Mouse (Mus musculus) stomach, embryonic 14.5 days (tissue): ENCODE results near the gene Syce1. TPM values are rescaled to one million over a fixed set of nuclear protein-coding genes. Genes with fewer than 3 reads are reported as not detected.

Experiments used
- ATAC-seq: fragments of 200-750 bp; cut with Nextera tagmentation; 2 replicates; pipeline ENCODE4 v1.8.0; 2017; ENCODE audit warnings: low read depth, moderate TSS enrichment; ENCODE audit not compliant: insufficient number of reproducible peaks, insufficient read depth, low FRiP score
- H3K27ac ChIP-seq: fragments of 300-500 bp; sonication (generic); 2 replicates; pipeline ENCODE4 v1.5.1; 2014; ENCODE audit warnings: mild to moderate bottlenecking, low read length, moderate library complexity, mixed read lengths
- H3K27me3 ChIP-seq: fragments of 300-500 bp; sonication (generic); 2 replicates; pipeline ENCODE4 v1.6.1; 2014; ENCODE audit warnings: low read length, control low read depth, mixed read lengths; ENCODE audit not compliant: control insufficient read depth, insufficient read depth
- H3K36me3 ChIP-seq: fragments of 300-500 bp; sonication (generic); 2 replicates; pipeline ENCODE4 v1.6.1; 2014; ENCODE audit warnings: mild to moderate bottlenecking, control low read depth, low read length, moderate library complexity, mixed read lengths; ENCODE audit not compliant: control insufficient read depth, insufficient read depth
- H3K4me1 ChIP-seq: fragments of 300-500 bp; sonication (generic); 2 replicates; pipeline ENCODE4 v1.6.1; 2014; ENCODE audit warnings: low read length, control low read depth, mixed read lengths; ENCODE audit not compliant: control insufficient read depth, insufficient read depth
- H3K4me2 ChIP-seq: fragments of 300-500 bp; sonication (generic); replicated peaks from 2 replicates; pipeline ENCODE4 v1.6.1; 2014; ENCODE audit warnings: low read depth, low read length, control low read depth
- H3K4me3 ChIP-seq: fragments of 300-500 bp; sonication (generic); 2 replicates; pipeline ENCODE4 v1.5.1; 2014; ENCODE audit warnings: low read depth, low read length, control low read depth
- H3K9ac ChIP-seq: fragments of 300-500 bp; sonication (generic); replicated peaks from 2 replicates; pipeline ENCODE4 v1.6.1; 2014; ENCODE audit warnings: low read depth, mild to moderate bottlenecking, control low read depth, low read length, moderate library complexity, mixed read lengths
- H3K9me3 ChIP-seq: fragments of 300-500 bp; sonication (generic); 2 replicates; pipeline ENCODE4 v1.6.1; 2016; ENCODE audit warnings: low read depth, low read length, control low read depth; ENCODE audit not compliant: control insufficient read depth
- WGBS: fragments of 180-500 bp; shearing (Covaris S2); extraction: QIAGEN DNeasy Blood & Tissue Kit; methylation state at CpG from one replicate; pipeline ENCODE4 v1.1.7; 2014; 5-methylcytosine and 5-hydroxymethylcytosine counted together
- polyA plus RNA-seq: library from polyadenylated mRNA; unstranded; fragments of >200 nt; fragmentation: Nextera tagmentation; extraction: Ambion mirVana; gene quantifications from 2 replicates; pipeline ENCODE4 v1.2.1, GENCODE M21; 2014

Syce1 gene
- polyA plus RNA-seq, 1 experiment from 2014 or later = 0.27 TPM

GRCm38 (mm10) chr7:140822731-140823130 is 35.1 kb upstream of the Syce1 start:
- no peaks in the 10 kb centered on the region for H3K36me3 ChIP-seq
- 90% methylated on average over 4 of the region's 4 CpGs for WGBS
- no peaks in the 10 kb centered on the region for H3K4me1 ChIP-seq
- H3K9me3 ChIP-seq = no peaks in the 10 kb centered on the region
- H3K27me3 ChIP-seq = no peaks in the 10 kb centered on the region
- H3K27ac ChIP-seq = no peak overlapping the region
- ATAC-seq = no peak
- H3K9ac ChIP-seq = no peak overlapping the region
- H3K4me3 ChIP-seq = no peak overlapping the region
- H3K4me2 ChIP-seq = no peak overlapping the region

DNA sequence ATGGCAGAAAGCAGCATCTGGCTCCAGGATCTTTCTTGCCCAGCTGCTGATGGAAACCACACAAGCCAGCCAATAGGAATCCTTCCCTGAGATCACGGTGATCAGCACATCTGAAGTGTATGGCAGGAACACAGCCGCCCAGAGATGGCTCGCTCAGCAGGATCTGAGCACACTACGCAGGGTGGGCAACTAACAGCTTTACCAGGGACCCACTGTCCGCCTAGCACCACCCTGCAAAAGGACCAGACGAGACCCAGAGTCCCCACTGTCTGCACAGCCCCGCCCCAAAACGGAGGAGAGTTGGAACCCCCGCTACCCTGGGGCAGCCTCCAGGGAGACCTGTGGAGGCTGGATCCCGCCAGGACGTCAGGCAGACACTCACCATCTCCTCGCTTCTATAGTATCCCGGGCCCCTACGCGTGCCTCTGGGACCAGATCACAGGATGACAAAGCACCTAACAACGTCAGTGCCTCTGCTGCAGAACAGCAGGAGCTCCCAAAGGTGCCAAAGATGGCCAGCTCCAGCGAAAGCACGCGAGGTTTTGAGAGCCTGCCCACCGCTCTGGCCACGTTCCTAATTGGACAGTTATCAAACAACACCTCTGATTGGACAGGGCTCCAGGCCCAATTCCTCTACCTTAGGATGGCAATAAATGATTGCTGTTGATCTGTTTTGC is 34.1 kb upstream of the Syce1 start, which contains the start of gene Zfp941:
Zfp941 (minus strand) TSS at position 526 of the 677 bp plus-strand sequence.
- Histone ChIP-seq H3K27ac (0 out of 2 replicates have a peak within 1 kb of the TSS, but pooled peaks have one; percentile 4), H3K4me2 (peak within 1 kb of the TSS; percentile 74), H3K9ac (peak within 1 kb of the TSS; percentile 30; the same call in 1 of the 2 replicates), H3K9me3 (no peaks in the 10 kb centered on the region), H3K27me3 (no peaks in the 10 kb centered on the region), H3K4me1 (no peaks in the 10 kb centered on the region), H3K4me3 (peak within 1 kb of the TSS; percentile 37), H3K36me3 (no peaks in the 10 kb centered on the region)
- WGBS = 1% methylated on average over 21 of the region's 21 CpGs
- ATAC-seq = peak; percentile 63; the same call in 1 of the 2 replicates

DNA sequence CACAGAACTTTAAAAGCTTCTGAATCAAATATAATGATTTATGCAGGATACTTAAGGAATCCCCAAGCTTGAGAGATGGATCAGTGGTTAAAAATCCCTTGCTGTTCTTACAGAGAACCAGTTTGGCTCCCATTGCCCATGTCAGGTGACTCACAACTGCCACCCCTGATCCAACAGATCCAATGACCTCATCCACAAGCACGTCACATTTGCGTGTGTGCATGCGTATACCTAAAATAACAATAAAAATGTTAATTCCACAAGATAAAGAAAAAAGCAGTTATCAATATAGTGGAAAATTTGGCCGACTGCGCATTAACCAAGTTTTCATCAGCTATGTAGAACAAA is 33.6 kb upstream of the Syce1 start:
- H3K9me3 ChIP-seq = no peaks in the 10 kb centered on the region
- H3K27ac ChIP-seq = no peak overlapping the region
- H3K4me1 ChIP-seq = no peaks in the 10 kb centered on the region
- H3K36me3 ChIP-seq = no peaks in the 10 kb centered on the region
- no peaks in the 10 kb centered on the region for H3K27me3 ChIP-seq
- peak overlapping the region; percentile 30; the same call in 1 of the 2 replicates for H3K9ac ChIP-seq
- ATAC-seq = no peak
- peak overlapping the region; percentile 37 for H3K4me3 ChIP-seq
- WGBS = 45% methylated on average over 5 of the region's 5 CpGs
- H3K4me2 ChIP-seq = peak overlapping the region; percentile 74

- H3K4me1 ChIP-seq = no peaks in the 10 kb centered on the region
- no peaks in the 10 kb centered on the region for H3K36me3 ChIP-seq
- H3K9me3 ChIP-seq = no peaks in the 10 kb centered on the region
- H3K4me2 ChIP-seq = no peak overlapping the region
- no peak overlapping the region for H3K27ac ChIP-seq
- ATAC-seq = no peak
- H3K4me3 ChIP-seq = no peak overlapping the region
- 66% methylated on average over 4 of the region's 4 CpGs for WGBS
- no peaks in the 10 kb centered on the region for H3K27me3 ChIP-seq
- no peak overlapping the region for H3K9ac ChIP-seq
Measured at GRCm38 (mm10) chr7:140820173-140820572, 32.5 kb upstream of the Syce1 start.

DNA sequence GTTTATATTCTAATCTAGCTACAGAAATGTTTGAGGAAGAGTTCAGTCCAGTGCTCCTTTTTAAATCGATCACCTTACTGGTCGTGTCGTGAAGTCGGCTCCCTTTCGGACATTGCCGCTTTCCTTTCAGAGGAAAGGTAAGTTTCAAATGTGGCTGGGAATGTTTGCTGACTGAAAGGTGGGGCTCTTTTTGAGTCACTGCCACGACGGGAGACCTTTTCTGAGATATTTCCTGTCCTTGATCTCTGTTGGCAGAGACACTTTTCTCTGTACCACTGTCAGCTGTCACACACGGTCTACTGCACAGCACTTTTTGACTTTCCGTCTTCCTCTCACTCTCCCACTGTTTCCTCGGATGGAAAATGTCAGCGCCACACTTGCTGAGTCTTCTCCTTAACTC is 25.2 kb upstream of the Syce1 start:
- Histone ChIP-seq H3K4me2 (no peak overlapping the region), H3K9ac (no peak overlapping the region), H3K36me3 (no peaks in the 10 kb centered on the region; the same call in 1 of the 2 replicates), H3K4me3 (no peak overlapping the region), H3K27ac (no peak overlapping the region), H3K9me3 (no peaks in the 10 kb centered on the region), H3K27me3 (no peaks in the 10 kb centered on the region), H3K4me1 (no peaks in the 10 kb centered on the region)
- WGBS = 91% methylated on average over 12 of the region's 12 CpGs
- ATAC-seq = no peak

- Histone ChIP-seq H3K4me3 (no peak overlapping the region), H3K36me3 (no peaks in the 10 kb centered on the region; the same call in 1 of the 2 replicates)
- 89% methylated on average over 13 of the region's 13 CpGs for WGBS
Measured at GRCm38 (mm10) chr7:140811714-140812113, 24.1 kb upstream of the Syce1 start.

DNA sequence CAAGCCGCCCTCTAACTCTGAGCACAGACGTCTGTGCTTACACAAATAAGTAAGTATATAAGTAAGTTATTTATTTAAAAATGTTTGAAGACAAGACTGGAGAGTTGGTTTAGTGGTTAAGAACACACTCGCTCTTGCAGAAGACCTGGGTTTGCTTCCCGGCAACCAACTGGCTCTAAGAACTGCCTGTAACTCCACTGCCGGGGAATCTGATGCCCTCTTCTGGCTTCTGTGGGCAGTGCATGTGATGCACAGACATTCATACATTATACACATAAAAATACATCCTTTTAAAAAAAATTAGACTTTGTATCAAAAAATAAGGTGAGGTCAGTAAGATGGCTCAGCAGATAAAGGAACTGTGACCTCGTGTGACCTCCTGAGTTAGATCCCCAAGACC is 22.8 kb upstream of the Syce1 start:
- WGBS = 88% methylated on average over 6 of the region's 6 CpGs
- Histone ChIP-seq H3K9ac (no peak overlapping the region), H3K4me1 (no peaks in the 10 kb centered on the region), H3K27me3 (no peaks in the 10 kb centered on the region), H3K9me3 (no peaks in the 10 kb centered on the region), H3K36me3 (no peaks in the 10 kb centered on the region; the same call in 1 of the 2 replicates), H3K4me2 (no peak overlapping the region), H3K27ac (no peak overlapping the region), H3K4me3 (no peak overlapping the region)
- ATAC-seq = no peak

More at GRCm38 (mm10) chr7:140811714-140812113, 24.1 kb upstream of the Syce1 start:
- H3K4me1 ChIP-seq = no peaks in the 10 kb centered on the region
- H3K27ac ChIP-seq = no peak overlapping the region
- no peak overlapping the region for H3K4me2 ChIP-seq
- H3K27me3 ChIP-seq = no peaks in the 10 kb centered on the region
- no peak overlapping the region for H3K9ac ChIP-seq
- H3K9me3 ChIP-seq = no peaks in the 10 kb centered on the region
- ATAC-seq = no peak

DNA sequence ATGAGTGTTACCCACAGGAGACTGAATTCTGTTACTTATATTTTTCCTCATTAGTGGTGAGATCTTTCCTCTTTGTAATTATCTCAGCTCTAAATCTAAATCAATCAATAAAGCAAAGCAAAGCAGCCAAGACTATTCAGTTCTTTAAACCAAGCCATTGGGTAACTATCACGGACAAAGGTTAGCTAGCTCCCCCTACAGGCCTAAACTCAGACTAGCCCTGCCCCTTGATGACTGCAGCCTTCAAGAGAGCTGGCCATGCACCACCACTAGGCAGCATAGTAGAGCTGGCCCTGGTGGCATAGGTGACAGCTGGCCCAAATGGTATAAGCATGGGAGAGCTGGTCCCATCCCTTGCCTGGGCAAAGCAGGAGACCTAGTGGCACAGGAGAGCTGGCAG is 18.1 kb upstream of the Syce1 start:
- no peaks in the 10 kb centered on the region for H3K4me1 ChIP-seq
- ATAC-seq = no peak
- no peak overlapping the region for H3K9ac ChIP-seq
- no peaks in the 10 kb centered on the region for H3K9me3 ChIP-seq
- no peaks in the 10 kb centered on the region for H3K36me3 ChIP-seq
- WGBS = 15% methylated on average over 1 of the region's 1 CpGs
- no peaks in the 10 kb centered on the region for H3K27me3 ChIP-seq
- no peak overlapping the region for H3K4me2 ChIP-seq
- no peak overlapping the region for H3K27ac ChIP-seq
- no peak overlapping the region for H3K4me3 ChIP-seq

DNA sequence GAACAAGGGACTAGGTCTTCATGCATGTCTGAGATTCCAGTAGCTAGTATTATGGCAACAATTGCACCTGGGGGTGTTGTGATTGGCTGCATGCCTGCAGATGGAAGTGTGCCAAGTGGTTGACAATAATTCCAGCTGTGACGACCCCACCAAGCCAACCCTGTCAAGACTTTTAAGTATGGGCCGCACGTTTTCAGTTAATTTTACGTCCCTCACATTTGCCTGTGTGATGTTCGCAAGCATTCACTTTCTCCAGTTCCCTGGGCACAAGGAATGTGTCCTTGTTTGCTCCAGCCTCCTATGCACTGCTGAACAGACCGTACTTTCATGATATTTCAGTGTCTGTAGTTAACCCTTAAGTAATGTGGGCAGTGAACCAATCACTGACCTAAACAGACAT is 15.0 kb upstream of the Syce1 start:
- WGBS = 72% methylated on average over 6 of the region's 6 CpGs
- Histone ChIP-seq H3K4me3 (no peak overlapping the region), H3K9me3 (no peaks in the 10 kb centered on the region), H3K9ac (no peak overlapping the region), H3K4me1 (no peaks in the 10 kb centered on the region), H3K27me3 (no peaks in the 10 kb centered on the region), H3K4me2 (no peak overlapping the region), H3K27ac (no peak overlapping the region), H3K36me3 (no peaks in the 10 kb centered on the region)
- no peak for ATAC-seq
